Mouse (Mus musculus) T-cell, adult 66 days (primary cell): Measurements from ENCODE around the gene Abcc9. TPM values are rescaled to one million over a fixed set of nuclear protein-coding genes. Genes with fewer than 3 reads are reported as not detected.

Source experiments
- total RNA-seq, 2 experiments: library from RNA; stranded (reverse); gene quantifications; 3 replicates in 1 of 2; 4 replicates in 1 of 2; pipeline ENCODE4 v1.2.4; 2023

The Abcc9 gene
- total RNA-seq, result not detected

DNA sequence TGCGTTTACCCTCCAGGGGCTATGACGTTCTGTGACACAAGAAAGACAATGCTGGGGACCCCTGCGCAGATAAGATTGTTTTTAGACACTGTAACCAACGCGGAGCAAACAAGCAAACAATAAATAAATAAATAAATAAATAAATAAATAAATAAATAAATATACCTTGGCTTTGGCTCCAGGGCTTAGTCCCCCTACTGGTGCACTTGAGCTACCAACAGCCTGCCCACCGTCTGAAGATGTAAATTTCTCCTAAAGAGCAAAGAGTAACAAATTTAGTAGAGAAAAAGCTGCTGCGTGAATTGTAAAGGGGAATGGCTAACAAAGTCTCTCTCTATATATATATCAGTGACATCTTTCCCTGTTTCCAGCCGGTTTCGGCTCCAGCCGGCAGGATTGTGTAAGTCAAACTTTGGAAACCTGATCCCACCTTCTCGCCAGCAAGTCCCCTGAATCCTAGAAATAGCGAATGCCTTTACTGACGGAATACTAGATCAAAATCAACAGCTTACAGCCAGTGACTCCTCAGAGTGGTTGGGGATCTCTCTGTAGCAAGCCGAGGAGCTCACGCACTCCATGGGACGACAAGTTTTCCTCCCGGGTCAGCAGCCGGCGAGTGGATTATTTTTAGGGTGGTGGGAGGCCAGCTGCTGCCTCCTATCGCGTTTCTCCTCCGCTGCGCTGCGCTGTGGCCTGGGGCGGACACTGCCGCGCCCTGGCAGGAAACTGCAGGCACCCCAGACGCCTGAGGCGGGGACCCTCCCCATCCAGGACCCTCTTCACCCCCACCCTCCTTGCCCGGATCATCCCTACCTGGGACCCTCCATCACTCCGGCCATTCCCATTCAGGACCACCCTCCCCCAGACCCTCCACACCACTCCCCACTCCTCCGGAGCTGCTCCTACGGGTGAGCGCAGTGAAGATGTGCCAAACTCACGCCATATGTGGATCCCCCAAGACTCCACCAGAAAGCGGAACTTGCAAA, at the start of gene Abcc9:
Gene Abcc9 (minus strand): TSS at position 664 of the 986 bp plus-strand sequence.

DNA sequence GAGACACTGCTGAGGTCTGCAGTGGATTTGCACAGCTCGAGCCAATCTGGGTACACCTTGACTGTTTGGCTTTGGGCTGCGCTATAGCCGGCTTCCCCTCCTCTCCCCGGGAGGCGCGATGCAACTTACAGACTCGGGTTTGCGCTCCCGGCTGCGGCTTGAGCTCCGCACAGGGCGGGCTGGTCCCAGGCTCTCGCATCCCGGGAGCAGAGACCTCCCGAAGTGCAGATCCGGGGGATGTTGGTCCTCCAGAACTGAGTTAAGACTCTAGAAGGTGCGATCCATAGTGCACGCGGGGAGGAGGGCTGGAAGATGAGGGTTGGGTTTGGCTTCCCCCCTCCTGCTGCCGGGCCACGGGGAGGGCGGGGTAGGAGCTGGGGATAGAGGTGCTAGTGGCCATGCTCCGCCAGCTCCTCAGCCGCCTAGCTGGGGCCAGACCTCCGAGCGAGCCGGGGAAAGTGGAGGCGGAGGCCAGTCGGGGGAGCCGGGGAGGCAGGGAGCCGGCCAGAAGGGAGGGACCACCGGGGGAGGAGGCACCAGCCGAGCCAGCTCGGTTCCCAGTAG, 131.0 kb downstream of the Abcc9 start, which contains the start of gene Kcnj8:
Gene Kcnj8 (minus strand): TSS at position 560 of the 564 bp plus-strand sequence.

Other genes starting within 250 kb of the Abcc9 start
- gene Gys2, start 229.2 kb downstream of the Abcc9 start, total RNA-seq, result not detected
- 10 to 100 TPM; 24.9 to 29.0 TPM for gene Ldhb, start 194.4 kb downstream of the Abcc9 start, total RNA-seq
- under 1 TPM in 1 of 2 experiments, not detected in 1; 0.70 TPM for gene Kcnj8, start 130.7 kb downstream of the Abcc9 start, total RNA-seq
- gene Cmas, start 54.4 kb upstream of the Abcc9 start, total RNA-seq, result 10 to 100 TPM; 76.7 to 79.8 TPM
- gene Sult6b2, start 102.2 kb upstream of the Abcc9 start, total RNA-seq, result under 1 TPM; 0.87 to 0.95 TPM